Comparison of ENCODE assay signal across 17 mouse cellular contexts in genomic region chr4:97948250-97948649, GRCm38 (mm10).
DNase-seq lines count a peak whose midpoint lies in the region; ATAC-seq lines count a peak whose summit lies in the region.
"Had no signal": no experiment of that assay in that cellular context is flagged by ENCODE, and none has a peak within 500 bp of the region (broad histone marks: within the 10 kb centered on the region; RNA-seq: fewer than 3 reads in every experiment).

No protein-coding gene starts in this region.

- DNase-seq in R1 (ENCODE audit: low read depth, low spot score) (peak; percentile 3), liver (no peak)
- no peak for DNase-seq in embryonic facial prominence, embryonic 14.5 days (ENCODE audit: low spot score)
- DNase-seq in kidney, postnatal 10 days, result no peak
- no peak for DNase-seq in right cerebral cortex, postnatal 14 days
- DNase-seq: cerebellum, adult 2 months; layer of hippocampus, postnatal 36 days; lung, adult 18-20 months; right cerebral cortex, adult 18-20 months had no signal

- no peaks in the 10 kb centered on the region for H3K27me3 ChIP-seq in embryonic facial prominence, embryonic 14.5 days (replicated peaks; ENCODE audit: control insufficient read depth, insufficient read depth, low read length)
- no peaks in the 10 kb centered on the region for H3K27me3 ChIP-seq in hindbrain, embryonic 12.5 days
- H3K27me3 ChIP-seq in midbrain, embryonic 15.5 days (replicated peaks), result no peaks in the 10 kb centered on the region
- H3K27me3 ChIP-seq: embryonic facial prominence, embryonic 15.5 days; kidney, embryonic 15.5 days; limb, embryonic 13.5 days had no signal

- 0 out of 2 replicates have a peak overlapping the region, but pooled peaks have one; percentile 33 for H3K27ac ChIP-seq in embryonic facial prominence, embryonic 14.5 days (replicated peaks; ENCODE audit: low read depth, low read length)
- H3K27ac ChIP-seq in hindbrain, embryonic 12.5 days, result peak overlapping the region; percentile 80
- peak overlapping the region; percentile 62 for H3K27ac ChIP-seq in midbrain, embryonic 15.5 days
- H3K27ac ChIP-seq: embryonic facial prominence, embryonic 15.5 days; kidney, embryonic 15.5 days; limb, embryonic 13.5 days; macrophage had no signal

- ATAC-seq in embryonic facial prominence, embryonic 14.5 days (ENCODE audit: low read depth), result no peak
- ATAC-seq in hindbrain, embryonic 12.5 days (ENCODE audit: low FRiP score), result peak; percentile 79
- ATAC-seq in midbrain, embryonic 15.5 days (replicated peaks), result peak; percentile 57; the same call in 1 of the 2 replicates
- ATAC-seq in monocyte, adult 5-6 weeks (replicated peaks; ENCODE audit: insufficient number of reproducible peaks, low FRiP score, low TSS enrichment, poor library complexity, severe bottlenecking), result no peak
- ATAC-seq: activated CD4-positive, CD25-positive, alpha-beta regulatory T cell, adult 4 months had no signal

- H3K9me3 ChIP-seq in embryonic facial prominence, embryonic 14.5 days (ENCODE audit: control insufficient read depth, low read length), result no peaks in the 10 kb centered on the region
- H3K9me3 ChIP-seq in hindbrain, embryonic 12.5 days (replicated peaks), result no peaks in the 10 kb centered on the region
- H3K9me3 ChIP-seq in midbrain, embryonic 15.5 days, result no peaks in the 10 kb centered on the region
- H3K9me3 ChIP-seq: embryonic facial prominence, embryonic 15.5 days; kidney, embryonic 15.5 days; limb, embryonic 13.5 days had no signal

- peaks cover 20% of the 10 kb centered on the region for H3K4me1 ChIP-seq in embryonic facial prominence, embryonic 14.5 days (ENCODE audit: control insufficient read depth, insufficient read depth, low read length)
- peaks cover 34% of the 10 kb centered on the region for H3K4me1 ChIP-seq in hindbrain, embryonic 12.5 days
- H3K4me1 ChIP-seq in midbrain, embryonic 15.5 days, result peaks cover 21% of the 10 kb centered on the region

- 0 out of 2 replicates have a peak, but pooled peaks cover 2% of the 10 kb centered on the region for H3K36me3 ChIP-seq in embryonic facial prominence, embryonic 14.5 days (ENCODE audit: control insufficient read depth, insufficient read depth, low read length)
- no peaks in the 10 kb centered on the region for H3K36me3 ChIP-seq in hindbrain, embryonic 12.5 days
- no peaks in the 10 kb centered on the region for H3K36me3 ChIP-seq in midbrain, embryonic 15.5 days (replicated peaks)
- H3K36me3 ChIP-seq: embryonic facial prominence, embryonic 15.5 days; kidney, embryonic 15.5 days had no signal

- no peak overlapping the region for H3K4me2 ChIP-seq in embryonic facial prominence, embryonic 14.5 days (ENCODE audit: low read depth, low read length)
- H3K4me2 ChIP-seq in hindbrain, embryonic 12.5 days (replicated peaks), result no peak overlapping the region
- peak overlapping the region; percentile 19 for H3K4me2 ChIP-seq in midbrain, embryonic 15.5 days
- H3K4me2 ChIP-seq: embryonic facial prominence, embryonic 15.5 days; kidney, embryonic 15.5 days; limb, embryonic 13.5 days had no signal

- H3K9ac ChIP-seq in embryonic facial prominence, embryonic 14.5 days (ENCODE audit: low read depth, low read length), result no peak overlapping the region
- H3K9ac ChIP-seq in hindbrain, embryonic 12.5 days, result no peak overlapping the region
- H3K9ac ChIP-seq in midbrain, embryonic 15.5 days, result no peak overlapping the region
- H3K9ac ChIP-seq: embryonic facial prominence, embryonic 15.5 days; kidney, embryonic 15.5 days; limb, embryonic 13.5 days had no signal

- no peak overlapping the region for H3K4me3 ChIP-seq in embryonic facial prominence, embryonic 14.5 days (ENCODE audit: low read depth, low read length)
- H3K4me3 ChIP-seq in hindbrain, embryonic 12.5 days, result no peak overlapping the region
- H3K4me3 ChIP-seq in midbrain, embryonic 15.5 days, result no peak overlapping the region
- H3K4me3 ChIP-seq: embryonic facial prominence, embryonic 15.5 days; kidney, embryonic 15.5 days; limb, embryonic 13.5 days had no signal

- 39% methylated on average over 8 of the region's 8 CpGs for WGBS in embryonic facial prominence, embryonic 14.5 days
- 22% methylated on average over 8 of the region's 8 CpGs for WGBS in hindbrain, embryonic 12.5 days
- 10% methylated on average over 8 of the region's 8 CpGs for WGBS in midbrain, embryonic 15.5 days

Comparison
In these comparisons a context has a peak if more than half of its experiments do, and no peak if none do; other contexts are left out.
1. ATAC-seq: peak in hindbrain, embryonic 12.5 days (single experiment) and midbrain, embryonic 15.5 days (single experiment); none in embryonic facial prominence, embryonic 14.5 days (single experiment) and monocyte, adult 5-6 weeks (single experiment).
2. Peak in every context shown above with its lines, with median percentiles within 50 percentile points of each other: H3K27ac ChIP-seq.